Mouse (Mus musculus) large intestine, adult 2 months (tissue): ENCODE data around the gene Scfd1. TPM values are rescaled to one million over a fixed set of nuclear protein-coding genes. Genes with fewer than 3 reads are reported as not detected.

Experiments used
- DNase-seq: peaks from one replicate; pipeline ENCODE4 v3.0.0-alpha.2; 2012; ENCODE audit warnings: low read depth, low spot score
- WGBS: fragments of 180-500 bp; shearing (Covaris S2); methylation state at CpG from one replicate; pipeline ENCODE4 v1.1.7; 2018; 5-methylcytosine and 5-hydroxymethylcytosine counted together
- polyA plus RNA-seq: library from polyadenylated mRNA; depleted of rRNA; stranded (reverse); fragments of >200 nt; gene quantifications from 2 replicates; pipeline ENCODE4 v1.2.3, GENCODE M21; 2012; rRNA removed

Gene Scfd1
- 13.8 and 18.0 TPM in 2 replicates for polyA plus RNA-seq

DNA sequence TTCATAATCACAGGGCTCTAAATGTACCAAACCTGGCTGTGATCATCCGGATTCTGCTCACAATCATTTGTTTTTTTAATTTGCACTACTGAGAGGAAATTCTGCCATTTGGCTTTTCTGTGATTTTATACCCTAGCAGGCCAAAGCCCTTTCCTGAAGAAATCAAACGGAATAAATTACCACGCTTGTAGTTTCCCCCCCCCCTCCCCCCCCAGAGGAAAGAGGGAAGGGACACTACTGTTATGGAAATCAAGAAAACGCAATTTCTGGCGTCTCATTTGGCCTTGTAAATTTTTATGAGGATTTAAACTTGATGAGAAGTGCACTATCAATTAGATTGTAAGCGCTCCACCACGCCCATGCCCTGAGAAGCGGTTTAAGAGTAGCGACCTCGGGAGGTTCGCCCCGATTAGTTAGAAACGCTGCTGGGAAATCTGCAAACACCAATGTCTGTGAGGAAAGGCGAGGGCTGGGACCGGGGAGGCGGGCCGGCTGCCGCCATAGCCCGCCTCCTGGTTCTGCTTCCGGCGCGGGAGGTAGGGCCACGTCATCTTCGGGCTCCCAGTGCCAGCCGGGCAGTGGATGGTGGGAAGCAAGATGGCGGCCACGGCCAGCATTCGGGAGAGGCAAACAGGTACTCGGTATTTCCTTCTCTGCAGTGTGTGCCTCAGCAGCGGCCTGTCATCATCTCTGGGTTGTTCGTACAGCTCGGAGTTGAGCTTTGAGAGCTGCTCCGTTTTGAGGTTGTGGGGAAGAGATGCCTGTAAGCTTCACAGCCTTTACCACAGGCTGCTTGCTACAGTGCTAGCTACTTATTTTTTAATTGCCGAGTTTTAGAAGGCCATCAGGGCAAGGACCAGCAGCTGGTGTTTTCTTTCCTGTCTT, at the start of gene Scfd1:
Gene Scfd1, plus strand, starts transcription at position 508 of the 885 bp plus-strand sequence.
- under 1% methylated on average over 34 of the region's 34 CpGs for WGBS
- DNase-seq: peak; percentile 81

DNA sequence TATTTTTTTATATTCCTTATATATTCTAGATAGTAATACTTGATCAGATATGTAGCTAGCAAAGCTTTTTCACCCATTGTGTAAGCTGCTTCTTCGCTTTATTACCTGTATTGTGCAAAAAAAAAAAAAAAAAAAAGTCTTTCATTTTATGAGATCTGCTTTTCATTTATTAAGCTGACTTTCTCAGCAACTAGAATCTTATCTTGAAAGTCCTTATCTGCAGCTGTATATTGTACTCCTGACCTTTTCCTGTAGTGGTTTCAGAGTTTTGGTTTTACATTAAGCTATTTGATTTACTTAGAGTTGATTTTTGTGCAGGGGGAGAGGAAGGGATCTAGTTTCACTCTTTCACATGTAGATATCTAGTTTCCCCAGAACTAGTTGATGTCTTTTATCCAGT, 40.3 kb upstream of the Scfd1 start:
- no peak for DNase-seq
- 39% methylated on average over 1 of the region's 1 CpGs for WGBS

DNA sequence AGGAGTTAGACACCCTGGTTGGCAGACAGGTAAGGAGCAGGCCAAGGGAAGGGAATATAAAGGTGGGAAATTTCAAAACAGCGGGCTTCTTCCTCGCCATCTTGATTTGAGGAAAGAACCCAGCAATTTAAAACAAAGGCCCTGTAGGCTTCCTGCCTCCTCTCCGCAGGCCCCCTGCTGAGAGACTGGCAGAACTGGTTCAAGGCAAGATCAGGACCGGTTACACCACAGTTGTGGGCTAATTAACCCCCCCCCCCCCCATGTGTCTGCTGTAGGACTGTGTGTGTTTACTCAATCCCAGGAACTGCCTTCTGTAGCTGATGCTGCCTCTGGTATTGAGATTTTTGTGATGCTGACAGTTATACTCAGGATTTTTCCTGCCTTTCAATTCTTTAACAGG, 31.2 kb upstream of the Scfd1 start:
- WGBS: 32% methylated on average over 4 of the region's 4 CpGs
- no peak for DNase-seq

DNA sequence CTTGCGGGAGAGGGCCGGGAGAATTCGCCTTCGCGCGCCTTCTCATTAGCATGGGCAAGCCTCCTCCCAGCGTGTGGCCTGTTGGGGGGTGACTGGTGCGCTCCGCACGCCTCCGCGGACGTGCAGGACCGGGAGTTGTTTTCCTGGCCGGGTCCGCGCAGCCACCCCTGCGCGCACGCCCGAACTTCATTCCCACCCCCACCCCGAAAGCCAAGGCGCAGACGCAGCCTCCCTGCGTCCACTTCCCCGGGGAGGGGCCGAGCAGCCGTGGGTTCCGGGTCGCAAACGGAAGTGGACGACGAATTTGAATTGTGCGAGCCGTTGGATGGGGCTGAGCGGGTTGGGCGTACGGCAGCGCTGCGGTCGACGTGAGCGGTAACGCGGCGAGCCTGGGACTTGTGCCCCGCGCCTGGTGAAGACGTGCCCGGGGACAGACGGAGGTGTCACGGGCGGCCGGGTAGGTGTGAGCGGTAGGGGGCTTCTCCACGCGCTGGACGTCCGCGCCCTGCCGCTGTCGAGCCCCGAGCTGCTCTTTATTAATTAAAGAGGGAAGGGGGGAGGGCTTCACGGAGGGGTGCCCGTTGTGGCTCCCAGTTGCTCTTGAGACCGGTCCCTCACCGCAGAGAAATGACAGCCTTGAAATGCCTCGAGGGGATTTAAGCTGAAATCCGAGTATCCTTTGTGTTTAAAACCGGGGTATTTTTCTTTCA, 29.2 kb upstream of the Scfd1 start, which contains the start of gene G2e3:
Gene G2e3, plus strand, starts transcription at position 74 of the 710 bp plus-strand sequence.
- DNase-seq: peak; percentile 67
- WGBS: under 1% methylated on average over 70 of the region's 70 CpGs

DNA sequence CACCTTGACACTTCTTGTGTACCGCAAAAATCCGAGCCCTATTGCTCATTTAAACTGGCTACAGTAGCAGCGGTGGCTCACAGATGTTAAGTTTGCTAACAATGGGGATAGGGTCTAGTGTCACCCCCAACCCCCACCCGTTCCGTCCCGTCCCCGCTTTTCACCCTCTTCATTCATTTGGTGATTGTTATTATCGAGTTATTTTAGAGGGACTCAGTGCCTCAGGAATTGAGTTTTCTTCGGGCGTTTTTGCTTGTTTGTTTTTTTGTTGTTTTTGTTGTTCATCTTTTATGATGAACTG, 28.7 kb upstream of the Scfd1 start:
- under 1% methylated on average over 10 of the region's 10 CpGs for WGBS
- no peak for DNase-seq

DNA sequence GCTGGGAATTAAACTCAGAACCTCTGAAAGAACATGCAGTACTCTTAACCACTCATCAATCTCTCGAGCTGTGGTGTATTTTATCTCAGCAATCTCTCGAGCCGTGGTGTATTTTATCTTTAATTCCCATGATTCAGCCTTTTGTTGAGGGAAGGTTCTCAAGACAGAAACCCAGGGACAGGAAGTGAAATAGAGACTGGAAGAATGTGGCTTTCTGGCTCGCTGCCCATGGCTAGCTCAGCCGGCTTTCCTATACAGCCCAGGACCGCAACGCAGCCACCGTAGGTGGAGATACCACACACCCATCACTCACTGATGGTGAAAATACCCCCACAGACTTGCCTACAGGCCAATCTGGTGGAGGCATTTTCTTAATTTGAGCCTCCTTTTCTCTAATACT, 22.0 kb upstream of the Scfd1 start:
- WGBS: 76% methylated on average over 8 of the region's 8 CpGs
- DNase-seq: no peak

DNA sequence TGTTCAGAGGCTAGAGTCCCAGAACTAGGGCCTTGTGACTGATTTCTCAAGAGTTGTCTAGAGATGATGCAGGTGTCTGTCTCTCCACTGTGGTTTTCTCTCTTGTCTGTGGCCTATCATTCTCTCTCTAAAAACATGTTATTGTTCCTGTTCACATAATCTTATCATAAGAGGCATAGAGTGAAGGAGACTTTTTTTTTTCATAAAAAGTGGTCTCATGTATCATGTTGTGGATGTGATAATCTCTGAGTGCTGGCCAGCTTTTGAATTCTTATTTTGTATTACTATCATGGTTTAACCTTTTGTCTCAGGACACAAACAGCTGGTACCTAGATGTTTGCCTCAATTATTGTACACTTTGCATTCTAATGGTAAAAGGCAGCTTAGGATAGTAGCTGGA, 16.0 kb upstream of the Scfd1 start:
- DNase-seq: no peak

DNA sequence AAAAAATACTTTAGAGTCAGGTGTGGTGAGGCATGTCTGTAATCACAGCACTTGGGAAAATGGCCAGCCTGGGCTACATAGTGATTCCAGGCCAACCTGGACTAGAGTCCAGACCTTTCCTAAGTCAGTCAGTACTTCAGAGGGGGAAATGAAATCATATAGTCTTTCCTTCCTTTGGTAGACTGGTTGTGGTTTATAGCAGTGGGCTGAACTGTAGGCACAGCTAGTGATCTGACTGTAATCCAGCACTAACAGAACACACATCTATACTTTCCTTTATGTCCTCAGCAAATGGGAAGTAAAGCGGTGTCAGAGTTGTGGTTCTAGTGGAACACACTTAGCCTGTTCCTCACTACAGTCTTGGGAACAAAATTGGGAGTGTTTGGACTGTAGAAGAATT, 14.4 kb upstream of the Scfd1 start:
- DNase-seq: no peak
- 100% methylated on average over 1 of the region's 1 CpGs for WGBS

DNA sequence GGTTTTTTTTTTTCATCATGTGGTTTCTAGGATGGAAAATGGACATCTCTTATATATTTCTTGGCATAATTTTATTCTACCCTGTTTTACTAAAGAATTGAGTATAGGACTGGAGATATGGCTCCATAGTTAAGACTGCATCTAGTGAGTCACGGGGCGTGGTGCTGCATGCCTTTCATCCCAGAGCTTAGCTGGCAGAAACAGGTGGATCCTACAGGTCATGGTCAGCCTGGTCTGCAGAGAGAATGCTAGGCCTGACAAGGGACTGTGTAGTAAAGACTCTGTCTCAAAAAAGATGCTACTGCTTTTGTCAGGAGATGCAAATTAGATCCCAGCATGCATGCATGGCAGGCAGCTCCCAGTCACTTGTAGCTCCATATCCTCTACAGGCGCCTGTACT, 8.8 kb upstream of the Scfd1 start:
- over 99% methylated on average over 3 of the region's 3 CpGs for WGBS
- DNase-seq: no peak

DNA sequence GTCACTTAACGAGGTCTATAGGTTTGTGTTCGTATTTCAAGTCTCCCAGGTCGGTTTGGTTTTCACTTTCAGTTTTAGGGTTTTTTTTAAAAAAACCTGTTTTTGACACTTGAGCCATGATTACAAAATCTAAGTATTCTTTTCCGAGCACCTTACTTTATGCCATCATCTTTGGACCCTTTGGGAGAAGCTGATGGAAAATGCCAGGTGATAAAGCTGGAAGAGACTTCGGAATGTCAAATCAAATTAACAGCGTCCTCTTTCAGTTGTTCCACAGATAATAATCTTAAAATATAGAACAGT, 529 bp downstream of the Scfd1 start:
- no peak for DNase-seq
- 6% methylated on average over 6 of the region's 6 CpGs for WGBS

DNA sequence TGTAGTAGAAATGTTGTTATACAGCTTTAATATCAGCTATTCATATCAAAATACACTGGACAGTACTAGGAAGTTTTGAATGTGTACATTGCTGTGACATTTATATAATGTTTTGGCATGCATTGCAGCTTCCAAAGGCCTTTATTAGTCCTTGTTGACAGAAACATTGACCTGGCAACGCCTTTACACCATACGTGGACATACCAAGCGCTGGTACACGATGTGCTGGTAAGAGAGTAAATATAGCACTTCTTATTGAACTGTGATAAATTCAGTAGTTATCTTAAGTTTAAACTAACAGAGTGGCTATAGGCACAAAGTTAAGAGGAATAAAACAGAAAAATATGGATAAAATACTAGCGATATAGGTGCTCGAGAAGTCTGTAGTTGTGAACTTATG, 22.6 kb downstream of the Scfd1 start:
- DNase-seq: no peak
- WGBS: 81% methylated on average over 6 of the region's 6 CpGs

DNA sequence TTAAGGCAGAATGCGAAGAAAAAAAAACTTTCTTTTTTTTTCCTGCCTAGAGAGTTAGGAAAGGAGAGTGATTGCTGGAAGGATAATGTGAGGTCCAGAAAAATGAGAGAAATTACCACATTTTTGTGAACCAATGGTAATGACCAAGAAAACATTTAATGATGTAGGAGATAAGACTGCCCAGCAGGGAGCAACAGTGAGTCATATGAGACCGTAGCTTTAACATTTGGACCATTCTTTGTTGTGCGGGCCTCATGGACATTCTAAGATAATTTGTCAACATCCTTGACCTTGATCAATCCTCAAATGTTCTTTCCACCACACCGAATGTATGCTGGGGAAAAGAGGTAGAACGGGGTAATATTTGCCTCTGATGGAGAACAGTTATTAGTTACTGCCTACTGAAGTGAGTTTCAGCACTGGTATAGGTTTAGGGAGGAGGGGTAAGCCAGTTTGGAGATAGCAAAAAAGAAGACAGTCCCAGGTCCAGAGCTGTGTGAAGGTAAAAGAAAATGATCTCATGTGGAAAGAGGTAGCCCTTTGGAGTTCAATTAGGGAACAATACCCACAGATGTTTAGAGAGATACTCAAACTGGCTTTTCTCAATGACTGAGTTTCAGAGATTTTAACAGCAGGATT, 24.9 kb downstream of the Scfd1 start:
- WGBS: 67% methylated on average over 5 of the region's 5 CpGs

DNA sequence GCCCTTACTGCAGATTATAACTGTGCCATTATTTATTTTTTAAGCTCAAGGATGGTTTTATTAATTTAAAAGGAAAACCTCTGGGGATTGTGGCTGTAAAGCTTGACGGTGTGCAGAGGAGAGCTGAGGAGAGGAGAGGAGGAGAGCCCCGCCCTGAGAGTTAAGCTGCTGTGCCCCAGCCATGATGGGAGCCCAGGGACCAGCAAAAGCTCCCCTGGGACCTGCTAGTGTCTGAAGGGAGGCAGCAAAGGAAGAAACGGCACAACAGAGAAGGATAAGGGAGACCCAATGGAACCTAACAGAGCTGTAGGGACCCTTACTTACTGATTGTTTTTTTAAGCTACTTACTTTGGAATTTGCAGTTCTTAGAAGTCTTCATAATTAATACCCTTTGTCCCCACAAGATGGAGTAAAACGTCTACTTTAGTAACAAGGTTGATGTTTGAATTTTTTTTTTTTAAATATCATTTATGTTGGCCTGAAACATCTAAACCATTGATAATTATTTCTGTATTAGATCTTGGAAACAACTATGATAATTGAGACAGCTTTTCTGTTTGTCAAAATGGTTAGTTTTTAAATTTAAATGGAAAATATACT, 26.8 kb downstream of the Scfd1 start:
- WGBS: 56% methylated on average over 4 of the region's 4 CpGs
- DNase-seq: no peak

More for the DNA sequence above, 24.9 kb downstream of the Scfd1 start:
- no peak for DNase-seq

DNA sequence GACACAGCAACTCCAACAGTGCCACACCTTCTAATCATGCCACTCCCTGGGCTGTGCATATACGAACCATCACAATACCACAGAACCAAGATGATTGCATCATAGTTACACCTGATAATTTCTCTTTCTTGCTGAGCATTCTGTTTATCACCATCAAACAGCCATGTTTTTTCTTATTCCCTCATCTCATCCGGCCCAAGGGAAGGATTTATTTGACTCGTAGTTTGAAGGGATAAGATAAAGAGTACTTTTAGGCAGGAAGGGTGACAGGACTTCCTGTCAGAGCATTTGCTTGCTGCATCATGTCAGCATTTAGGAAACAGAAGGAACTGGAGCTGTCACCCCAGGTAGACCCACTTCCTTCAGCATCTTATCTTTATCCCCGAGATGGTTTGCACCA, 34.1 kb downstream of the Scfd1 start:
- no peak for DNase-seq
- 86% methylated on average over 4 of the region's 4 CpGs for WGBS

DNA sequence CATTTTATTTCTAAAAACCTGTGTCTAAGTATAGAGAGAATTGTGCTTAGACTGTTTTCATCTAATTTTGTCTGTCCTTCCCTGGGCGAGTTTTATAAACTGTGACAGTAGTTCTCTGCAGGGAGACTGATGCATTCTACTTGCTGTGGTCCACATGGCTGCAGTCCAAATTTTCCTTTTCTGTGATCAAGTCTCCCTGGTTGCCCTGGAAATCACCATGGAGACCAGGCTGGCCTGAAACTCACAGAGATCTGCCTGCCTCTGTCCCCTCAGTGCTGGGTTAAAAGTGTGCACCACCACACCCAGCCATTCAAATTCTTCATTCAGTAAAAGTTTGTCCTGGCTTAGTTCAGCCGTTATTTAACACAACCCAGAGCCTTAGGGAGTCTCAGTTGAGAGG, 60.2 kb downstream of the Scfd1 start:
- 88% methylated on average over 2 of the region's 2 CpGs for WGBS
- no peak for DNase-seq

DNA sequence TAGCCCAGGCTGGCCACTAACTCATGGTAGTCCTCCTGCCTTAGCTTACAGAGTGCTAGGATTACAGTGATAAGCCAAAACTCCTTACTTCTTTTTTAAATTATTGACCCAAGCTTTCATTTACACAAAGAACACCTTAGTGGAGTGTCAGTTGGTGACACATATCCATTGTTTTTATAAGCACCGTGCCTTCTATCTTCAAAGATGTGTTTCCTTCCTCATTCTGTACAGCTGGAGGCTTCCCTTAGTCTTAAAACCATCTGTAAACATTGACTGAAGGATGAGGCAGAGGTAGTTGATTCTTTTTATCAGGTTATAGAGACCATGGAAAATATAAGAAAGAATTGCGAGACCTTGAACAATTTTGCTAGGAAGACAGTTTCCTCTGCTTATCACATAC, 61.0 kb downstream of the Scfd1 start:
- no peak for DNase-seq
- 62% methylated on average over 2 of the region's 2 CpGs for WGBS

DNA sequence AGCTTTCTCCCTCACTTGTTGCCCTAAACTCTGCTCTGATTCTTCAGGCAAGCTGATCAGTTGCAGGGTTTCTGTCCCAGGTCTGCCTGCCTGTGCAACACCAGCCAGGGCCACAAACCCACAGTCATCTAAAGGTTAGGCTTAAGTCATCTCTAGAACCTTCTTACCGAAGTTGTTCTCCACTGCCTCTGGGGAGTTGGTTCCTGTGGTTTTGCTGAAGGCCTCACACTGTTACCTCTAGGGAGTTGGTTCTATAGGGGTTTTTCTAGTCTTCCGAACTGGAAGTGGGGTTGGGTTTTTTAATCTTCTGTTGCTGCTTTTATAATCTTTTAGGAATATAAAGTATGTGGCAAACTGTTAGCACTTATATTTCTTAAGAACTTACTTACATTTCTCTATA, 72.0 kb downstream of the Scfd1 start:
- no peak for DNase-seq
- WGBS: 91% methylated on average over 2 of the region's 2 CpGs

DNA sequence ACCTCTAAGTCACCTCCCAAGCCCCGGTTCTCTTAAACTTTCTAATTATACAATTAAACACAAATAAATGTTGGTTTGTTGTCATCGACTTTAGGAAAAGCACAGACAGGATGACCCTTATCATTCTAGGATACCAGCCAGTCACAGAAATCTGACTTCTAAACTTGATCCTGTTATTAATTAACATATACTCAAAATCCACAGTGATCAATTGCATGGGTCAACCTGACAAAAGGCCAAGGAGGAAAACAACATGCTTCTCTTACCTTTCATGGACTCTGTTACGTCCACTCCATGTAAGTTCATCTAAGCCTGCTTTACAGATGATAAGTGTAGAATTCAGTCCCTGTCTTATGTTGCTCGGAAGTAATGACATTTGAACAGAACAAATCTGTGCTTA, 93.6 kb downstream of the Scfd1 start:
- 86% methylated on average over 4 of the region's 4 CpGs for WGBS
- no peak for DNase-seq

DNA sequence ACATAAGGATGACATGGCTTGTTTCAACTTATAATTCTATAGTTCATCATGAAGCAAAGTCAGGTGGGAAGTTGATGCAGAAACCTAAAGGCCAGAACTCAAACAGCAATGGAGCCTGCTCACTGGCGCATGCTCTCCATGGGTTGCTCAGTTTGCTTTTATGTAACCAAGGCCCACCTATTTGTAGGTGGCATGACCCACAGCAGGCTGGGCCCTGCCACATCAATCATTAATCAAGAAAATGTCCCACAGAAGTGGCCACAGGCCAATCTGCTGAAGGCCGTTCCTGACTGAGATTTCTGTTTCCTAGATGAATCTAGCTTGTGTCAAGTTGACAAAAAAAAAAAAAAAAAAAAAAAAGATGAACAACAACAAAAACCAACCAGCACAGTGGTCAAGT, 103.9 kb downstream of the Scfd1 start:
- WGBS: 77% methylated on average over 2 of the region's 2 CpGs

DNA sequence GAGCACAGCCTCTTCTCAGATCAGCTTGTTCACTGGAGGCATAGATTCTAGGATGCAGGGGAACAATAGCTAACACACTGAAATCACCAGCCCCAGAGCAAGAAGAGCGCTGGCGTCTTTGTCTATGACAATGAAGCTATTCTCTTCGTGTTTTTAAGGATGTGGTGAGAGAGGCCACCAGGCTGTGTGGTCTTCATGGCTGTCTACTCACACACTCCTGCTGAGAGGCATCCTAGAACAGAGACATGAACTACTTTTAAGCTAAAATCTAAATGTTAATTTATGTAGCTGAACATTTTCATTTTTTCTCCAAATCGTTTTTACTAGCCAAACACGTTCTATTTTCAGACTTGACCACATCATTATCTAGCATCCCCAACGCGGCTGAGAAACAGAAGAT, 114.7 kb downstream of the Scfd1 start:
- DNase-seq: no peak
- 87% methylated on average over 7 of the region's 7 CpGs for WGBS

More for the DNA sequence above, 103.9 kb downstream of the Scfd1 start:
- no peak for DNase-seq

DNA sequence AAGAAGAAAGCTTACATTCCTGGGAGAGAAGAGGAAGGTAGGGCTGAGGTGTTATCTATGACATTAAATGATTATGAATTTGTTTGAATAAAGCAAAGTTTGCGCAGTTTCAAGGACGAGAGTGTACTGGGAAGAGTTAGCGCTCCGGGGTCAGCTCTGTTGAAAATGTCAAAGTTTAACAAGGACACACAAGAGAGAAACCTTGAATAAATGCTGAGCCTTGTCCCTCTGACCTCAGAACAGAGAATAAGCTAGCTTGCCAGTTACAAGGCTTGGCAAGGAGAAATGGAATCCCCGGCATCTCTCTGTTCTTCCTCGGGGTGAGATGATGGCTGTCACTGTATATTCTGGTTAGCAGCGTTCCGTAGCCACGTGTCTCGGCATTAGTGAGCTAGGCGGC, 116.2 kb downstream of the Scfd1 start:
- 51% methylated on average over 11 of the region's 11 CpGs for WGBS
- no peak for DNase-seq
